Mouse (Mus musculus) inflammation-experienced regulatory T-cells (primary cell): ENCODE results near the gene Ube2c. TPM values are rescaled to one million over a fixed set of nuclear protein-coding genes. Genes with fewer than 3 reads are reported as not detected.

Source experiments
- polyA plus RNA-seq, 2 experiments: library from polyadenylated mRNA; unstranded; fragments of 100-300 nt; shearing (Covaris generic); gene quantifications; one replicate each; pipeline ENCODE4 v1.2.1; 2017

Ube2c gene
- 1 to 10 TPM; 1.7 to 2.9 TPM for polyA plus RNA-seq

GRCm38 (mm10) chr2:164769258-164770037 is at the start of gene Ube2c:
Gene Ube2c (plus strand): TSS chr2:164769898.

GRCm38 (mm10) chr2:164745843-164746479 is 23.7 kb upstream of the Ube2c start, which contains the start of the genes Wfdc3 and Dnttip1:
Gene Wfdc3 (minus strand): TSS chr2:164745931.
Gene Dnttip1 (plus strand): TSS chr2:164745983.

GRCm38 (mm10) chr2:164779481-164780086 is 9.9 kb downstream of the Ube2c start, which contains the start of gene Tnnc2:
Gene Tnnc2 (minus strand): TSS chr2:164779967.

GRCm38 (mm10) chr2:164785481-164786387 is 16.0 kb downstream of the Ube2c start, which contains the start of gene Snx21:
Gene Snx21 (plus strand): TSS chr2:164785823.

GRCm38 (mm10) chr2:164804533-164805331 is 35.0 kb downstream of the Ube2c start, which contains the start of the genes Acot8 and Zswim3:
Gene Acot8 (minus strand): TSS chr2:164804882.
Gene Zswim3 (plus strand): TSS chr2:164805098.

GRCm38 (mm10) chr2:164822636-164823165 is 53.0 kb downstream of the Ube2c start, which contains the start of gene Zswim1:
Gene Zswim1 (plus strand): TSS chr2:164822686.

Other genes starting within 250 kb of the Ube2c start
- gene Wfdc2, start 207.5 kb upstream of the Ube2c start, polyA plus RNA-seq = 1 to 10 TPM in 1 of 2 experiments, not detected in 1; 3.3 TPM
- not detected for gene Spint3, start 196.4 kb upstream of the Ube2c start, polyA plus RNA-seq
- gene Wfdc6a, start 184.5 kb upstream of the Ube2c start, polyA plus RNA-seq = not detected
- gene Eppin, start 176.3 kb upstream of the Ube2c start, polyA plus RNA-seq = not detected
- gene Wfdc6b, start 156.4 kb upstream of the Ube2c start, polyA plus RNA-seq = 1 to 10 TPM in 1 of 2 experiments, not detected in 1; 3.0 TPM
- 1 to 10 TPM in 1 of 2 experiments, not detected in 1; 1.6 TPM for gene Wfdc8, start 156.3 kb upstream of the Ube2c start, polyA plus RNA-seq
- not detected for gene Wfdc16, start 131.1 kb upstream of the Ube2c start, polyA plus RNA-seq
- gene Wfdc10, start 113.9 kb upstream of the Ube2c start, polyA plus RNA-seq = under 1 TPM in 1 of 2 experiments, not detected in 1; 0.88 TPM
- gene Wfdc9, start 113.3 kb upstream of the Ube2c start, polyA plus RNA-seq = 1 to 10 TPM in 1 of 2 experiments, under 1 TPM in 1; 0.51 to 1.6 TPM
- not detected for gene Wfdc11, start 95.8 kb upstream of the Ube2c start, polyA plus RNA-seq
- not detected for gene Wfdc13, start 84.8 kb upstream of the Ube2c start, polyA plus RNA-seq
- not detected for gene Spint4, start 71.4 kb upstream of the Ube2c start, polyA plus RNA-seq
- gene Spint5, start 54.6 kb upstream of the Ube2c start, polyA plus RNA-seq = not detected
- gene Wfdc3, start 24.0 kb upstream of the Ube2c start, polyA plus RNA-seq = 1 to 10 TPM in 1 of 2 experiments, under 1 TPM in 1; 0.20 to 2.9 TPM
- 10 to 100 TPM; 61.3 to 61.5 TPM for gene Dnttip1, start 23.9 kb upstream of the Ube2c start, polyA plus RNA-seq
- gene Tnnc2, start 10.1 kb downstream of the Ube2c start, polyA plus RNA-seq = not detected
- gene Snx21, start 15.9 kb downstream of the Ube2c start, polyA plus RNA-seq = 1 to 10 TPM; 8.2 to 9.8 TPM
- 10 to 100 TPM; 29.7 to 34.5 TPM for gene Acot8, start 35.0 kb downstream of the Ube2c start, polyA plus RNA-seq
- gene Zswim3, start 35.2 kb downstream of the Ube2c start, polyA plus RNA-seq = 10 to 100 TPM in 1 of 2 experiments, 1 to 10 TPM in 1; 8.2 to 11.0 TPM
- gene Zswim1, start 52.8 kb downstream of the Ube2c start, polyA plus RNA-seq = 10 to 100 TPM; 19.3 to 20.7 TPM
- not detected for gene Spata25, start 58.6 kb downstream of the Ube2c start, polyA plus RNA-seq
- 100 to 1,000 TPM; 179 to 196 TPM for gene Ctsa, start 63.0 kb downstream of the Ube2c start, polyA plus RNA-seq
- 1 to 10 TPM; 1.3 to 2.8 TPM for gene Neurl2, start 63.6 kb downstream of the Ube2c start, polyA plus RNA-seq
- 1 to 10 TPM in 1 of 2 experiments, under 1 TPM in 1; 0.52 to 9.3 TPM for gene Pltp, start 87.8 kb downstream of the Ube2c start, polyA plus RNA-seq
- gene Pcif1, start 109.4 kb downstream of the Ube2c start, polyA plus RNA-seq = 100 to 1,000 TPM; 109 to 125 TPM
- 10 to 100 TPM; 35.0 to 36.2 TPM for gene Zfp335, start 141.9 kb downstream of the Ube2c start, polyA plus RNA-seq
- 1 to 10 TPM; 3.2 to 8.8 TPM for gene Mmp9, start 170.9 kb downstream of the Ube2c start, polyA plus RNA-seq
- gene Slc12a5, start 190.9 kb downstream of the Ube2c start, polyA plus RNA-seq = 1 to 10 TPM in 1 of 2 experiments, under 1 TPM in 1; 0.12 to 1.2 TPM